In the genomic region with DNA sequence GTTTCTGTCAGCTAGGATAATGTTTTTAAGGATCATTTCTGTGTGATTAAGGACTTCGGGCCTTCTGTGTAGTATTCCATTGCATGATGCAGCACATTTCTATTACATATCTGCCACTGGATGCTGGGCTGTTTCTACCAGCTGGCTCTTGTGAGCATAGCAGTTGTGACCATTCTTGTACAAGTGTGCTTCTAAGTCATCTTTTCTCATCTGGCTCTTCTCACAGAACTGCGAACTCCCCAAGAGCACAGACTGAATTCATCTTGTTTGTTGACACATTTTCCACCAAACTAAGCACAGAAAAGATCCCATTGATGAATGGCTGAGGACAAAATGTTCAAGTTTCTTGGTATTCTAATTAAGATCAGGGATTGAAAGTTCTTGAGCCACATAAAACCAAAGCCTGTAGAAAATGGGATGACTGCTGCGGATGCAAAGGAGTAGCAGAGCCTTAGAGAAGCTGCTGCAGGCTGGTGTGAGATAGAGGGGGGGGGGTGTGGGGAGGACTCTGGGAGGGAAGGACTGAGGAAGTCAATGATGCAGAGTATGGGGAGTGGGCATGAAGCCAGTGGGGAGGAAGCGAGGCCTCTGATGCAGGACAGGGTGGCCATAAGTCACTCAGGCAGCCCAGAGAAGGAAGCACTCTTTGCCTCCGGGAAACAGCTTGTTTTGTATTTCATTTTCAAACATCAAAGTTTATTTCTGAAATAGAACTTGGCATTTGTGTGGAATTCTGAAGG, we compare ENCODE assay signal across 17 mouse cellular contexts.
DNase-seq lines count a peak whose midpoint lies in the region; ATAC-seq and TF ChIP-seq lines count a peak whose summit lies in the region.
"Had no signal": no experiment of that assay in that cellular context is flagged by ENCODE, and none has a peak within 500 bp of the region (broad histone marks: within the 10 kb centered on the region; RNA-seq: fewer than 3 reads in every experiment).

No protein-coding gene starts in this region.

- no peak overlapping the region for H3K4me3 ChIP-seq in lung, postnatal 0 days (ENCODE audit: low read depth, low read length)
- H3K4me3 ChIP-seq: embryonic facial prominence, embryonic 10.5 days; hindbrain, embryonic 13.5 days; limb, embryonic 15.5 days; midbrain, embryonic 12.5 days; neural tube, embryonic 13.5 days had no signal

- H3K27ac ChIP-seq in lung, postnatal 0 days (ENCODE audit: low read length): no peak overlapping the region
- H3K27ac ChIP-seq: embryonic facial prominence, embryonic 10.5 days; hindbrain, embryonic 13.5 days; limb, embryonic 15.5 days; midbrain, embryonic 12.5 days; neural tube, embryonic 13.5 days had no signal

- DNase-seq in heart, postnatal 10 days: peak; percentile 1 to 4
- DNase-seq in heart, postnatal 36 days: no peak
- peak; percentile 1 for DNase-seq in lung, postnatal 14 days
- no peak for DNase-seq in lung, postnatal 0 days (ENCODE audit: low spot score)
- DNase-seq in kidney, postnatal 10 days: peak; percentile 81
- no peak for DNase-seq in T-cell, adult 2 months (ENCODE audit: low spot score)
- DNase-seq in cerebellum, postnatal 4 days (ENCODE audit: low spot score in 2 of 2): no peak
- DNase-seq: cerebellum, adult 18-20 months; cerebellum, postnatal 36 days; right cerebral cortex, postnatal 25 days had no signal

- H3K9ac ChIP-seq in lung, postnatal 0 days (replicated peaks; ENCODE audit: low read depth): no peak overlapping the region
- H3K9ac ChIP-seq: hindbrain, embryonic 13.5 days; limb, embryonic 15.5 days; midbrain, embryonic 12.5 days; neural tube, embryonic 13.5 days had no signal

- no peaks in the 10 kb centered on the region for H3K9me3 ChIP-seq in lung, postnatal 0 days (ENCODE audit: low read length)
- H3K9me3 ChIP-seq: embryonic facial prominence, embryonic 10.5 days; hindbrain, embryonic 13.5 days; limb, embryonic 15.5 days; midbrain, embryonic 12.5 days; neural tube, embryonic 13.5 days had no signal

- no peaks in the 10 kb centered on the region for H3K4me1 ChIP-seq in lung, postnatal 0 days (ENCODE audit: insufficient read depth, low read depth, low read length)
- H3K4me1 ChIP-seq: embryonic facial prominence, embryonic 10.5 days; hindbrain, embryonic 13.5 days; limb, embryonic 15.5 days; midbrain, embryonic 12.5 days; neural tube, embryonic 13.5 days had no signal

- no peak for TF ChIP-seq CTCF in lung, postnatal 0 days (IDR thresholded peaks at IDR 0.05)

- 57% methylated on average over 5 of the region's 5 CpGs for WGBS in lung, postnatal 0 days

- no peak for TF ChIP-seq EP300 in lung, postnatal 0 days (IDR thresholded peaks at IDR 0.05)

- ATAC-seq in lung, postnatal 0 days: no peak
- ATAC-seq: activated CD4-positive, CD25-positive, alpha-beta regulatory T cell, adult 4 months; forebrain, embryonic 16.5 days had no signal

- intact Hi-C loops in heart, postnatal 10 days (cut with DNase I): loop anchor here (5.0 kb wide), 1 partner anchor 190 kb away; no protein-coding TSS in a partner anchor
- intact Hi-C loops in heart, postnatal 36 days (cut with DNase I): no loop called here

- no peaks in the 10 kb centered on the region for H3K27me3 ChIP-seq in lung, postnatal 0 days (replicated peaks; ENCODE audit: insufficient read depth, low read length)
- H3K27me3 ChIP-seq: hindbrain, embryonic 13.5 days; limb, embryonic 15.5 days; midbrain, embryonic 12.5 days; neural tube, embryonic 13.5 days had no signal

- H3K36me3 ChIP-seq in lung, postnatal 0 days (ENCODE audit: insufficient read depth, low read length): no peaks in the 10 kb centered on the region
- H3K36me3 ChIP-seq: embryonic facial prominence, embryonic 10.5 days; hindbrain, embryonic 13.5 days; limb, embryonic 15.5 days; midbrain, embryonic 12.5 days; neural tube, embryonic 13.5 days had no signal

- no peak overlapping the region for H3K4me2 ChIP-seq in lung, postnatal 0 days (replicated peaks; ENCODE audit: low read depth, low read length)
- H3K4me2 ChIP-seq: hindbrain, embryonic 13.5 days; limb, embryonic 15.5 days; midbrain, embryonic 12.5 days; neural tube, embryonic 13.5 days had no signal

Comparison
In these comparisons a context has a peak if more than half of its experiments do, and no peak if none do; other contexts are left out.
1. DNase-seq: peak in heart, postnatal 10 days (2 of 2), lung, postnatal 14 days (single experiment) and kidney, postnatal 10 days (single experiment); none in heart, postnatal 36 days (0 of 2), lung, postnatal 0 days (single experiment), T-cell, adult 2 months (single experiment) and cerebellum, postnatal 4 days (0 of 2).